Mouse (Mus musculus): ENCODE results near the gene Rbm34.

DNA sequence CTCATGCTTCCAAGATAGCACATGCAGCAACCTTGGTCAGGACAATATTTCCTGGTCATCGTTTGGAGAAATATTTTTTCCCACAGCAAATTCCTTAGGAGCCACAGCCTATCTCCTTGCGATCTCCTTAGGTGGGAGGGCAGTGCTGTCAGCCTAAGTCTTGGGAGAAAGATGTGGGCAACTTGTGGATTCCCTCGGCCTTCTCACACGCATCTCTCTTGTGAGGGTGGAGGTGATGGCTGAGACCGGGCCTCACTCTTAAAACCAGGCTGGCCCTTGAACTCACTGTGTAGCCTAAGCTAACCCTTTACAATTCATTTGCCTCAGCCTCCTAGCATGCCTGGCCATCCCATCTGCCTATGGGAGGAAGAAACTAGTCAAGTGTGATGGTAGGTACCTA, 51.2 kb downstream of the Rbm34 start:
- TF ChIP-seq EP300 (IDR thresholded peaks at IDR 0.05; ENCODE audit: low read depth) (no peak), CTCF (IDR thresholded peaks at IDR 0.05; ENCODE audit: low read depth) (no peak)

Data from liver, postnatal 0 days (tissue).